Mouse (Mus musculus) heart, embryonic 15.5 days (tissue): ENCODE measurements around the gene Adap1. TPM values are rescaled to one million over a fixed set of nuclear protein-coding genes. Genes with fewer than 3 reads are reported as not detected.

ENCODE experiments used
- ATAC-seq: fragments of 200-750 bp; cut with Nextera tagmentation; replicated peaks from 2 replicates; pipeline ENCODE4 v1.8.0; 2017; ENCODE audit warnings: low read depth, moderate TSS enrichment; ENCODE audit not compliant: insufficient number of reproducible peaks, insufficient read depth, low FRiP score
- H3K27ac ChIP-seq: fragments of 300-500 bp; sonication (generic); 2 replicates; pipeline ENCODE4 v1.5.1; 2015; ENCODE audit warnings: mild to moderate bottlenecking, inconsistent platforms
- H3K27me3 ChIP-seq: fragments of 300-500 bp; sonication (generic); 2 replicates; pipeline ENCODE4 v1.6.1; 2015; ENCODE audit warnings: inconsistent platforms
- H3K36me3 ChIP-seq: fragments of 300-500 bp; sonication (generic); 2 replicates; pipeline ENCODE4 v1.6.1; 2015; ENCODE audit warnings: mild to moderate bottlenecking, inconsistent platforms
- H3K4me1 ChIP-seq: fragments of 300-500 bp; sonication (generic); replicated peaks from 2 replicates; pipeline ENCODE4 v1.6.1; 2015; ENCODE audit warnings: inconsistent platforms
- H3K4me2 ChIP-seq: fragments of 300-500 bp; sonication (generic); 2 replicates; pipeline ENCODE4 v1.6.1; 2015; ENCODE audit warnings: inconsistent platforms, mild to moderate bottlenecking, moderate library complexity
- H3K4me3 ChIP-seq: fragments of 300-500 bp; sonication (generic); 2 replicates; pipeline ENCODE4 v1.5.1; 2015; ENCODE audit warnings: mild to moderate bottlenecking, inconsistent platforms
- H3K9ac ChIP-seq: fragments of 300-500 bp; sonication (generic); 2 replicates; pipeline ENCODE4 v1.6.1; 2015; ENCODE audit warnings: mild to moderate bottlenecking, inconsistent platforms
- H3K9me3 ChIP-seq: fragments of 300-500 bp; sonication (generic); replicated peaks from 2 replicates; pipeline ENCODE4 v1.6.1; 2016; ENCODE audit warnings: inconsistent platforms
- WGBS: fragments of 180-500 bp; shearing (Covaris S2); methylation state at CpG from one replicate; pipeline ENCODE4 v1.1.7; 2015; ENCODE audit warnings: mixed read lengths; 5-methylcytosine and 5-hydroxymethylcytosine counted together
- polyA plus RNA-seq: library from polyadenylated mRNA; unstranded; fragments of >200 nt; fragmentation: Nextera tagmentation; extraction: Ambion mirVana; gene quantifications from 2 replicates; pipeline ENCODE4 v1.2.1, GENCODE M21; 2015

The Adap1 gene
- polyA plus RNA-seq, 1 experiment from 2014 or later: 1.9 TPM

GRCm38 (mm10) chr5:139364911-139365571 is 39.6 kb upstream of the Adap1 start:
- no peak overlapping the region for H3K4me3 ChIP-seq
- peaks cover 14% of the 10 kb centered on the region for H3K4me1 ChIP-seq
- H3K9me3 ChIP-seq: no peaks in the 10 kb centered on the region
- no peak overlapping the region for H3K4me2 ChIP-seq
- H3K27ac ChIP-seq: peak overlapping the region; percentile 45; the same call in 1 of the 2 replicates
- no peak overlapping the region for H3K9ac ChIP-seq
- no peak for ATAC-seq
- no peaks in the 10 kb centered on the region for H3K27me3 ChIP-seq
- H3K36me3 ChIP-seq: no peaks in the 10 kb centered on the region
- 31% methylated on average over 5 of the region's 5 CpGs for WGBS

- peaks cover 14% of the 10 kb centered on the region for H3K4me1 ChIP-seq
- no peaks in the 10 kb centered on the region for H3K9me3 ChIP-seq
- 34% methylated on average over 12 of the region's 12 CpGs for WGBS
- no peak overlapping the region for H3K9ac ChIP-seq
- ATAC-seq: peak; percentile 56
- peak overlapping the region; percentile 45; the same call in 1 of the 2 replicates for H3K27ac ChIP-seq
- H3K27me3 ChIP-seq: no peaks in the 10 kb centered on the region
- H3K36me3 ChIP-seq: no peaks in the 10 kb centered on the region
- H3K4me3 ChIP-seq: no peak overlapping the region
- 0 out of 2 replicates have a peak overlapping the region, but pooled peaks have one; percentile 18 for H3K4me2 ChIP-seq
Measured at GRCm38 (mm10) chr5:139364260-139364910, 39.0 kb upstream of the Adap1 start.

GRCm38 (mm10) chr5:139363858-139364257 is 38.4 kb upstream of the Adap1 start:
- Histone ChIP-seq H3K27me3 (no peaks in the 10 kb centered on the region), H3K9ac (no peak overlapping the region), H3K36me3 (no peaks in the 10 kb centered on the region), H3K27ac (no peak overlapping the region), H3K4me3 (no peak overlapping the region), H3K9me3 (no peaks in the 10 kb centered on the region), H3K4me2 (no peak overlapping the region), H3K4me1 (peaks cover 14% of the 10 kb centered on the region)
- ATAC-seq: 0 out of 2 replicates have a peak, but pooled peaks have one; percentile 1
- 66% methylated on average over 7 of the region's 7 CpGs for WGBS

- Histone ChIP-seq H3K27me3 (peaks cover 13% of the 10 kb centered on the region), H3K36me3 (no peaks in the 10 kb centered on the region), H3K9ac (no peak overlapping the region), H3K4me1 (peaks cover 13% of the 10 kb centered on the region), H3K9me3 (no peaks in the 10 kb centered on the region), H3K4me2 (no peak overlapping the region), H3K27ac (no peak overlapping the region), H3K4me3 (no peak overlapping the region)
- WGBS: 86% methylated on average over 5 of the region's 5 CpGs
- no peak for ATAC-seq
Measured at GRCm38 (mm10) chr5:139359244-139359643, 33.8 kb upstream of the Adap1 start.

GRCm38 (mm10) chr5:139358653-139359052 is 33.2 kb upstream of the Adap1 start:
- H3K9me3 ChIP-seq: no peaks in the 10 kb centered on the region
- 53% methylated on average over 2 of the region's 2 CpGs for WGBS
- no peak for ATAC-seq

GRCm38 (mm10) chr5:139355235-139355772 is 29.9 kb upstream of the Adap1 start:
- no peak for ATAC-seq
- no peaks in the 10 kb centered on the region for H3K9me3 ChIP-seq
- no peak overlapping the region for H3K4me2 ChIP-seq
- no peak overlapping the region for H3K9ac ChIP-seq
- peaks cover 22% of the 10 kb centered on the region for H3K4me1 ChIP-seq
- no peak overlapping the region for H3K27ac ChIP-seq
- H3K36me3 ChIP-seq: no peaks in the 10 kb centered on the region
- H3K4me3 ChIP-seq: no peak overlapping the region
- 33% methylated on average over 19 of the region's 19 CpGs for WGBS
- H3K27me3 ChIP-seq: peaks cover 27% of the 10 kb centered on the region

More at GRCm38 (mm10) chr5:139358653-139359052, 33.2 kb upstream of the Adap1 start:
- Histone ChIP-seq H3K27me3 (peaks cover 18% of the 10 kb centered on the region), H3K4me1 (peaks cover 11% of the 10 kb centered on the region), H3K4me3 (no peak overlapping the region), H3K36me3 (no peaks in the 10 kb centered on the region), H3K9ac (no peak overlapping the region), H3K27ac (no peak overlapping the region), H3K4me2 (no peak overlapping the region)

DNA sequence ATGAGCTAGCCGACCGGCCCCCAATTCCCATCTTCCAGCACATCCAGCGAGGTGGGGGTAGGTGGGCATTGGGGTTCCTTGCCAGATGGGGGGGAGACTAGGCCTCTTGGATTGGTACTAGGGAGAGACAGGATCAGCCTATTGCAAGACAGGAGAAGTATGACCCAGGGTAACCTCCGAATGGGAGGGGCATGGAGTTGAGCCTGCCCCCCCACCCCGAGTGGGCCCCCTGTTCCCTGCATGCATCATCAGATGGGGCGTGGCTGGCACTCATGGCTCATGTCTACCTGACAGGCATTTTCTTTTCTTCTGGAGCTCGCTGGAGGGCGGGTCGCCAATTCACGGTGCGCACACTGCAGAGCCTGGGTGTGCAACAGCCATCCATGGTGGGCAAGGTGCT is 28.5 kb upstream of the Adap1 start:
- Histone ChIP-seq H3K9ac (no peak overlapping the region), H3K36me3 (no peaks in the 10 kb centered on the region), H3K9me3 (no peaks in the 10 kb centered on the region), H3K27ac (no peak overlapping the region), H3K4me3 (no peak overlapping the region), H3K27me3 (peaks cover 27% of the 10 kb centered on the region), H3K4me1 (peaks cover 22% of the 10 kb centered on the region), H3K4me2 (no peak overlapping the region)
- WGBS: 90% methylated on average over 11 of the region's 11 CpGs
- ATAC-seq: no peak

DNA sequence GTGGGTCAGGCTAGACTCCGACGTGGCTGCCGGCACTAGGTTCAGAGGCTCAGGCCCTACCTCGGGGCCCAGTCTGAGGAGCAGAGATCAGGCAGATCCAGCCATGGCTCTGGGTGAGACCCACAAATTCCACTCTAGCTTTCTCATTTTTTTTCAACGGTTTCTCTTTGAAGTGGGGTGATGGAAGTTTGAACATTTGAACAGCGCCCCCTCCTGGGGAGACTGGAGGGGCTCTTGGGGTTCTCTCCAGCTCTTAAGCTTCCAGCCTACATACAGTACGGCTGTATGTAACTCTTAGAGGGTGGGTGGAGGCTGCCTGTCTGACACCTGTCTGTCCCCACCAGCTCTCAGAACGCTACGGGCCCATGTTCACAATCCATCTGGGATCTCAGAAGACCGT is 28.1 kb upstream of the Adap1 start:
- WGBS: 52% methylated on average over 10 of the region's 10 CpGs
- no peak overlapping the region for H3K27ac ChIP-seq
- H3K4me1 ChIP-seq: peaks cover 19% of the 10 kb centered on the region
- no peaks in the 10 kb centered on the region for H3K9me3 ChIP-seq
- H3K4me2 ChIP-seq: no peak overlapping the region
- no peak overlapping the region for H3K9ac ChIP-seq
- H3K36me3 ChIP-seq: no peaks in the 10 kb centered on the region
- H3K4me3 ChIP-seq: no peak overlapping the region
- H3K27me3 ChIP-seq: peaks cover 29% of the 10 kb centered on the region
- no peak for ATAC-seq

- Histone ChIP-seq H3K27me3 (peaks cover 29% of the 10 kb centered on the region), H3K4me3 (no peak within 1 kb of the TSS), H3K27ac (peak within 1 kb of the TSS; percentile 27; the same call in 1 of the 2 replicates), H3K4me1 (peaks cover 12% of the 10 kb centered on the region), H3K36me3 (no peaks in the 10 kb centered on the region), H3K9me3 (no peaks in the 10 kb centered on the region), H3K4me2 (no peak within 1 kb of the TSS), H3K9ac (no peak within 1 kb of the TSS; the same call in 1 of the 2 replicates)
- 52% methylated on average over 6 of the region's 6 CpGs for WGBS
- ATAC-seq: no peak
Measured at GRCm38 (mm10) chr5:139352317-139352716, 26.9 kb upstream of the Adap1 start, which contains the start of gene Cyp2w1. Cyp2w1 (plus strand) TSS chr5:139352617.

DNA sequence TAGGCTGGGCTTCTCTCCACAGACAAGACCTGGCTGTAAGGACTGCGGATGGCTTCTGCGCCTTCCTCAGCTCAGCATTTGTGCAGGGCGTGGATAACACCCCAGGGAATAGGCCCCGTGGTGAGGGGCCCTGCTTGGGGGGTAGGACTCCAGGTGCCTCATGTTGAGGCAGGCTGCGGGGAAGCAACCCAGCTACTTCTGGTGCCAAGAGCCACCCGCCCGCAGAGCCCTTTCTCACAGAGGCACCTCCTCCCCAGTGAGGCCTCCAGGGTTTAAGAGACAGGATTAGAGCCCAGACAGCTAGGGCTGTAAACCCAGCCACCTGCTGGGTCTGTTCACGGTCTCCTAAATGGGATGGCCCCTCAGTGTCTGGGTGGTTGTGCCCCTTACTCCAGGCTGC is 26.2 kb upstream of the Adap1 start:
- peaks cover 12% of the 10 kb centered on the region for H3K4me1 ChIP-seq
- H3K4me3 ChIP-seq: no peak overlapping the region
- ATAC-seq: no peak; the same call in 1 of the 2 replicates
- no peaks in the 10 kb centered on the region for H3K9me3 ChIP-seq
- no peak overlapping the region; the same call in 1 of the 2 replicates for H3K9ac ChIP-seq
- no peaks in the 10 kb centered on the region for H3K36me3 ChIP-seq
- peaks cover 29% of the 10 kb centered on the region for H3K27me3 ChIP-seq
- 32% methylated on average over 8 of the region's 8 CpGs for WGBS
- H3K27ac ChIP-seq: peak overlapping the region; percentile 27; the same call in 1 of the 2 replicates
- H3K4me2 ChIP-seq: no peak overlapping the region

- Histone ChIP-seq H3K4me3 (no peak within 1 kb of the TSS), H3K9ac (no peak within 1 kb of the TSS; the same call in 1 of the 2 replicates), H3K36me3 (no peaks in the 10 kb centered on the region), H3K27me3 (peaks cover 28% of the 10 kb centered on the region), H3K4me2 (no peak within 1 kb of the TSS), H3K4me1 (peaks cover 12% of the 10 kb centered on the region), H3K27ac (peak within 1 kb of the TSS; percentile 27; the same call in 1 of the 2 replicates), H3K9me3 (no peaks in the 10 kb centered on the region)
- 37% methylated on average over 5 of the region's 5 CpGs for WGBS
- no peak for ATAC-seq
Measured at GRCm38 (mm10) chr5:139351134-139351533, 25.7 kb upstream of the Adap1 start, which contains the start of gene Cox19. Cox19 (minus strand) TSS chr5:139351418.
